Mouse (Mus musculus) erythroid progenitor cell, adult 5-6 weeks (primary cell): ENCODE data around the gene Adh1. TPM values are rescaled to one million over a fixed set of nuclear protein-coding genes. Genes with fewer than 3 reads are reported as not detected.

ENCODE experiments used
- ATAC-seq: replicated peaks from 2 replicates; pipeline ENCODE4 v1.8.0; 2016; ENCODE audit warnings: moderate number of reproducible peaks, mild to moderate bottlenecking, moderate TSS enrichment, inconsistent platforms; ENCODE audit not compliant: poor library complexity, low FRiP score, severe bottlenecking
- total RNA-seq, 2 experiments: library from RNA; stranded (forward) in 1 of 2; stranded (reverse) in 1 of 2; fragments of 150-400 nt in 1 of 2; fragments of 186-747, 209-891 nt in 1 of 2; gene quantifications; 2 replicates each; pipeline versions ENCODE4 v1.2.3 to v1.2.4; 2015 to 2017; ENCODE audit warnings: low replicate concordance in 2 of 2

The Adh1 gene
- total RNA-seq, 2 experiments from 2014 or later = 1.7 TPM; not detected in 1

- no peak for ATAC-seq
Measured at GRCm38 (mm10) chr3:138240411-138240810, 20.4 kb upstream of the Adh1 start.

- ATAC-seq = no peak
Measured at GRCm38 (mm10) chr3:138240942-138241341, 19.8 kb upstream of the Adh1 start.

GRCm38 (mm10) chr3:138241371-138241770 lies 19.4 kb upstream of the Adh1 start:
- no peak for ATAC-seq

GRCm38 (mm10) chr3:138242021-138242726 lies 18.6 kb upstream of the Adh1 start:
- no peak for ATAC-seq

- no peak for ATAC-seq
Measured at GRCm38 (mm10) chr3:138242933-138243332, 17.9 kb upstream of the Adh1 start.

GRCm38 (mm10) chr3:138244338-138244874 lies 16.4 kb upstream of the Adh1 start:
- no peak for ATAC-seq

GRCm38 (mm10) chr3:138246511-138247020 lies 14.2 kb upstream of the Adh1 start:
- ATAC-seq = no peak

GRCm38 (mm10) chr3:138247241-138247640 lies 13.6 kb upstream of the Adh1 start:
- ATAC-seq = no peak

- ATAC-seq = no peak
Measured at GRCm38 (mm10) chr3:138248011-138248410, 12.8 kb upstream of the Adh1 start.

- ATAC-seq = no peak
Measured at GRCm38 (mm10) chr3:138248746-138249145, 12.0 kb upstream of the Adh1 start.

GRCm38 (mm10) chr3:138251156-138251555 lies 9.6 kb upstream of the Adh1 start:
- ATAC-seq = no peak

GRCm38 (mm10) chr3:138254205-138254604 lies 6.6 kb upstream of the Adh1 start:
- ATAC-seq = no peak

- no peak for ATAC-seq
Measured at GRCm38 (mm10) chr3:138255366-138255765, 5.4 kb upstream of the Adh1 start.

- no peak for ATAC-seq
Measured at GRCm38 (mm10) chr3:138255780-138256550, 4.8 kb upstream of the Adh1 start.

GRCm38 (mm10) chr3:138262568-138262967 lies 1.8 kb downstream of the Adh1 start:
- ATAC-seq = no peak

GRCm38 (mm10) chr3:138263154-138263930 lies 2.6 kb downstream of the Adh1 start:
- ATAC-seq = no peak

- ATAC-seq = no peak
Measured at GRCm38 (mm10) chr3:138264648-138265047, 3.9 kb downstream of the Adh1 start.

- ATAC-seq = no peak
Measured at GRCm38 (mm10) chr3:138270507-138270906, 9.7 kb downstream of the Adh1 start.

- ATAC-seq = no peak
Measured at GRCm38 (mm10) chr3:138271297-138271696, 10.5 kb downstream of the Adh1 start.

- ATAC-seq = no peak
Measured at GRCm38 (mm10) chr3:138273080-138273479, 12.3 kb downstream of the Adh1 start.
